Mouse (Mus musculus): ENCODE results near the gene Pabpc6.

DNA sequence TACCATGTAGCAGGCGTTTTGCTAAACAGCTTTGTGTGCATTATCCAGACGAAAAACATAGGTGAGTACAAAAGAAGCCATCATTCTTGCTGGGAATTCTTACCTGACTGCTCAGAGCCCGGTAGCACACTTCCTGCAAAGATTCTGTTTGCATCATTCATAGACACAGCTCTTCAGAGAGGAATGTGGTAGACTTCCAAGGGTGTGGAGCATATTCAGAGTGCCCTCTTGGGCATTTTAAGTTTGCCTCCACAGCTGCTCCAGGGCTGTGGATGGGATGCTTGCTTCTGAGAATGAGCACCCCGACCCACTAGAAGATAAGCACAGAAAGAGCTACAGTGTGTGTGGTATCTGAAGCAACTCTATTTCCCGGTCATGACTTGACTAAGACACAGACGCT, 41.4 kb upstream of the Pabpc6 start:
- TF ChIP-seq MAX (IDR thresholded peaks at IDR 0.05) = no peak
- TF ChIP-seq CTCF (IDR thresholded peaks at IDR 0.05; ENCODE audit: control insufficient read depth, insufficient read depth, insufficient read length) = no peak
- TF ChIP-seq USF1 (IDR thresholded peaks at IDR 0.05; ENCODE audit: low read depth) = no peak
- no peak for TF ChIP-seq MYOD1 (IDR thresholded peaks at IDR 0.05; ENCODE audit: control insufficient read depth, insufficient read length, low read depth)
- TF ChIP-seq CEBPB (IDR thresholded peaks at IDR 0.05; ENCODE audit: low read depth) = no peak
